8 mouse cellular contexts compared by ENCODE assay signal in the genomic region with DNA sequence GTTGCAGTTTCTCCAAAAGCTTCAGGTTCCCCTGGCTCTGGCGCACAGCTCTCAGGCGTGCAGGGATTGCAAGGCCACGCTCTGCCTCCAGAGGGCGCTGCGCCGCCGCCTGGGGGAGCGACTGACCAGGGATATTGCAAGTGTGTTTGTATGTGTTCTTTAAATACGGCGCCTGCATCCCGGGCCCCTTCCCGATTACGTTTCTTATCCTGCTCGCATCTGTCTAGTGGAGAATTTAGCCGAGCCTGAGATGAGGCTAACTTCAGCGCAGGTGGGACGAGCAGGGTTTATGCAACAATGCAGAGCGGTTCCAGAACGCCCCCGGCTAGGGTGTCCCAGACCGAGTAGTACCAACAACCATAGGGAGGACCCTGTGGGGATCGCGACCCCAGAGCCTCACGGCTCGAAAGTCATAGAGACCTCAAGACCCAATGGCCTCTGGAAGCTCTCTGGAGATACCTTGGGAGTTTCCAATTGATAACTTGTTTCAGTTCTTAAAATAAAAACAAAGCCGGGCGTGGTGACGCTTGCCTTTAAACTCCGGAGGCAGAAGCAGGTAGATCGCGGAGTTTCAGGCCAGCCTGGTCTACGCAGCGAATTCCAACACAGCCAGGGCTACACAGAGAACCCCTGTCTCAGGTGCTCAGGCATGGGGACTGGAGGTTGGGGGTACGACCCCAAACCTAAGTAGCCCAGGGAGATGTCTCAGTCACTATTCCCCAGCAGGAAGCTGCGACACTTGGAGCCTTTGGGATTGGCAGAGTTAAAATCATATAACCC.
DNase-seq lines count a peak whose midpoint lies in the region; ATAC-seq and TF ChIP-seq lines count a peak whose summit lies in the region.

No protein-coding gene starts in this region.

- peak; percentile 49; the same call in 1 of the 2 replicates for ATAC-seq in G1E (ENCODE audit: extremely low read depth, insufficient number of reproducible peaks, low FRiP score, poor library complexity, severe bottlenecking)
- ATAC-seq in forebrain, embryonic 15.5 days (replicated peaks), result peak; percentile 89
- peak; percentile 72; the same call in 1 of the 2 replicates for ATAC-seq in lung, embryonic 15.5 days (ENCODE audit: borderline replicate concordance, extremely low read depth, low FRiP score, low TSS enrichment)

- H3K4me2 ChIP-seq in forebrain, embryonic 15.5 days (replicated peaks), result peak overlapping the region; percentile 96
- peak overlapping the region; percentile 90 for H3K4me2 ChIP-seq in lung, embryonic 15.5 days

- intact Hi-C loops in heart, postnatal 25 days (cut with DNase I), result loop anchor here (1.0 to 5.0 kb wide), 6 partner anchors 77 to 722 kb away; no protein-coding TSS in a partner anchor

- H3K27me3 ChIP-seq in G1E (ENCODE audit: insufficient read depth, low read length), result peaks cover 34% of the 10 kb centered on the region
- no peaks in the 10 kb centered on the region for H3K27me3 ChIP-seq in forebrain, embryonic 15.5 days
- peaks cover 5% of the 10 kb centered on the region; the same call in 1 of the 2 replicates for H3K27me3 ChIP-seq in lung, embryonic 15.5 days
- no peaks in the 10 kb centered on the region for H3K27me3 ChIP-seq in thymus, adult 2 months (ENCODE audit: control insufficient read depth, insufficient read depth, low read length)

- peak; percentile 77 for DNase-seq in G1E (ENCODE audit: low spot score)
- peak; percentile 76 for DNase-seq in cerebellum, adult 11-12 months
- DNase-seq in heart, postnatal 25 days (ENCODE audit: low spot score), result peak; percentile 47
- DNase-seq in layer of hippocampus, adult 2 months (ENCODE audit: low spot score in 2 of 2), result peak; percentile 79 to 91
- DNase-seq in ovary, adult 18-20 months (ENCODE audit: low spot score), result peak; percentile 51
- DNase-seq in thymus, adult 2 months, result peak; percentile 87

- peaks cover 14% of the 10 kb centered on the region for H3K4me1 ChIP-seq in G1E (ENCODE audit: insufficient read depth, low read depth, low read length)
- peaks cover 17% of the 10 kb centered on the region for H3K4me1 ChIP-seq in forebrain, embryonic 15.5 days
- H3K4me1 ChIP-seq in lung, embryonic 15.5 days, result peaks cover 23% of the 10 kb centered on the region
- peaks cover 3% of the 10 kb centered on the region; the same call in 1 of the 2 replicates for H3K4me1 ChIP-seq in thymus, adult 2 months (replicated peaks; ENCODE audit: control insufficient read depth, insufficient read depth, low read length)

- no peak overlapping the region for H3K27ac ChIP-seq in forebrain, embryonic 15.5 days (replicated peaks)
- no peak overlapping the region; the same call in 1 of the 2 replicates for H3K27ac ChIP-seq in layer of hippocampus, adult 2 months
- H3K27ac ChIP-seq in lung, embryonic 15.5 days, result no peak overlapping the region
- no peak overlapping the region for H3K27ac ChIP-seq in thymus, adult 2 months (ENCODE audit: control insufficient read depth, insufficient read depth, low read length)

- under 1% methylated on average over 35 of the region's 35 CpGs for WGBS in forebrain, embryonic 15.5 days
- WGBS in lung, embryonic 15.5 days, result under 1% methylated on average over 35 of the region's 35 CpGs
- 2% methylated on average over 35 of the region's 35 CpGs for WGBS in thymus, adult 2 months

- peak; percentile 95 for TF ChIP-seq CTCF in G1E (IDR thresholded peaks at IDR 0.05; ENCODE audit: low read depth, low read length)
- TF ChIP-seq CTCF in layer of hippocampus, adult 2 months (conservative IDR thresholded peaks at IDR 0.05), result peak; percentile 100
- peak; percentile 97 for TF ChIP-seq CTCF in thymus, adult 2 months (IDR thresholded peaks at IDR 0.05; ENCODE audit: borderline replicate concordance, control insufficient read depth, extremely low read depth, insufficient read depth, low read length, poor library complexity)

- peak overlapping the region; percentile 63 for H3K9ac ChIP-seq in forebrain, embryonic 15.5 days (replicated peaks)
- H3K9ac ChIP-seq in lung, embryonic 15.5 days, result peak overlapping the region; percentile 35

- peak overlapping the region; percentile 57; the same call in 1 of the 2 replicates for H3K4me3 ChIP-seq in G1E (ENCODE audit: low read depth, low read length)
- peak overlapping the region; percentile 59 for H3K4me3 ChIP-seq in forebrain, embryonic 15.5 days
- H3K4me3 ChIP-seq in layer of hippocampus, adult 2 months, result peak overlapping the region; percentile 52
- peak overlapping the region; percentile 52 for H3K4me3 ChIP-seq in lung, embryonic 15.5 days
- H3K4me3 ChIP-seq in thymus, adult 2 months (ENCODE audit: control insufficient read depth, insufficient read depth, low read length), result peak overlapping the region; percentile 66

- H3K36me3 ChIP-seq in G1E (replicated peaks), result no peaks in the 10 kb centered on the region
- H3K36me3 ChIP-seq in forebrain, embryonic 15.5 days, result no peaks in the 10 kb centered on the region
- H3K36me3 ChIP-seq in lung, embryonic 15.5 days, result no peaks in the 10 kb centered on the region
- no peaks in the 10 kb centered on the region for H3K36me3 ChIP-seq in thymus, adult 2 months (ENCODE audit: control insufficient read depth, insufficient read depth, low read length)

- no peak for TF ChIP-seq POLR2A in thymus, adult 2 months (IDR thresholded peaks at IDR 0.05; ENCODE audit: control insufficient read depth, extremely low read depth, insufficient read depth, low read length, poor library complexity)

- H3K9me3 ChIP-seq in G1E (replicated peaks), result no peaks in the 10 kb centered on the region
- H3K9me3 ChIP-seq in forebrain, embryonic 15.5 days, result no peaks in the 10 kb centered on the region
- no peaks in the 10 kb centered on the region for H3K9me3 ChIP-seq in lung, embryonic 15.5 days
